Mouse (Mus musculus) liver, embryonic 13.5 days (tissue): ENCODE data around the gene Chd2. TPM values are rescaled to one million over a fixed set of nuclear protein-coding genes. Genes with fewer than 3 reads are reported as not detected.

Experiments used
- ATAC-seq: fragments of 200-750 bp; cut with Nextera tagmentation; 2 replicates; pipeline ENCODE4 v1.8.0; 2017; ENCODE audit warnings: low read depth, mild to moderate bottlenecking, moderate number of reproducible peaks, moderate library complexity
- DNase-seq: peaks from one replicate; pipeline ENCODE4 v3.0.0; 2022
- H3K27ac ChIP-seq: fragments of 300-500 bp; sonication (generic); 2 replicates; pipeline ENCODE4 v1.5.1; 2015; ENCODE audit warnings: moderate library complexity, mild to moderate bottlenecking, inconsistent platforms
- H3K27me3 ChIP-seq: fragments of 300-500 bp; sonication (generic); 2 replicates; pipeline ENCODE4 v1.6.1; 2015; ENCODE audit warnings: mild to moderate bottlenecking, inconsistent platforms
- H3K36me3 ChIP-seq: fragments of 300-500 bp; sonication (generic); 2 replicates; pipeline ENCODE4 v1.6.1; 2015; ENCODE audit warnings: mild to moderate bottlenecking, inconsistent platforms
- H3K4me1 ChIP-seq: fragments of 300-500 bp; sonication (generic); replicated peaks from 2 replicates; pipeline ENCODE4 v1.6.1; 2015; ENCODE audit warnings: inconsistent platforms
- H3K4me2 ChIP-seq: fragments of 300-500 bp; sonication (generic); 2 replicates; pipeline ENCODE4 v1.6.1; 2015; ENCODE audit warnings: inconsistent platforms, mild to moderate bottlenecking, moderate library complexity
- H3K4me3 ChIP-seq: fragments of 300-500 bp; sonication (generic); replicated peaks from 2 replicates; pipeline ENCODE4 v1.5.1; 2015; ENCODE audit warnings: mild to moderate bottlenecking, inconsistent platforms
- H3K9ac ChIP-seq: fragments of 300-500 bp; sonication (generic); 2 replicates; pipeline ENCODE4 v1.6.1; 2015; ENCODE audit warnings: mild to moderate bottlenecking, inconsistent platforms
- H3K9me3 ChIP-seq: fragments of 300-500 bp; sonication (generic); replicated peaks from 2 replicates; pipeline ENCODE4 v1.6.1; 2016; ENCODE audit warnings: inconsistent platforms
- WGBS: fragments of 180-500 bp; shearing (Covaris S2); methylation state at CpG from one replicate; pipeline ENCODE4 v1.1.7; 2015; ENCODE audit not compliant: insufficient replicate concordance; 5-methylcytosine and 5-hydroxymethylcytosine counted together
- polyA plus RNA-seq: library from polyadenylated mRNA; unstranded; fragments of >200 nt; fragmentation: Nextera tagmentation; extraction: Ambion mirVana; gene quantifications from 2 replicates; pipeline ENCODE4 v1.2.1, GENCODE M21; 2015

Gene Chd2
- polyA plus RNA-seq, 1 experiment from 2014 or later: 18.8 TPM

DNA sequence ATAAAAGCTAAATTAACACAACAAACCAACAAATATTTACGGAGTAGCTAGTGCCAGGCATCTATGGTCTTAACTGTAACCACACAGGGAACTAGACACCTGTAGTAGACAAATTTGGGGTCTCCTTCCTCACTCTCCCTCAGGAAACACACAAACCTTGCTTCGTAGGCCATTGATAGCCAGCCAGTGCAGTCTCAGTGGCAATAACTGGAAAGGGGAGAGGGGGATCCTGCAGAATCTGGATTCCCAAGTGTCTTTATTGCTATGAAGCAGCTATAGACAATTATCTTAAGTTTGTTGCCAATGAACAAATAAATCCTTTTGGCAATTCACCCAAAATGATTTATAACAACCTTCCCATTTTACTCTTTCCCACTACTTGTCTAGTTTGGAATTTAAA is 6.4 kb upstream of the Chd2 start:
- peaks cover 64% of the 10 kb centered on the region for H3K36me3 ChIP-seq
- peak overlapping the region; percentile 34 for H3K9ac ChIP-seq
- H3K4me2 ChIP-seq: peak overlapping the region; percentile 29
- 57% methylated on average over 2 of the region's 2 CpGs for WGBS
- H3K4me3 ChIP-seq: no peak overlapping the region; the same call in 1 of the 2 replicates
- no peaks in the 10 kb centered on the region for H3K27me3 ChIP-seq
- no peaks in the 10 kb centered on the region for H3K9me3 ChIP-seq
- H3K27ac ChIP-seq: peak overlapping the region; percentile 69
- peaks cover 51% of the 10 kb centered on the region for H3K4me1 ChIP-seq
- no peak for DNase-seq
- no peak for ATAC-seq

GRCm38 (mm10) chr7:73546561-73547510 is 5.2 kb upstream of the Chd2 start:
- Histone ChIP-seq H3K9ac (0 out of 2 replicates have a peak overlapping the region, but pooled peaks have one; percentile 47), H3K4me2 (peak overlapping the region; percentile 25; the same call in 1 of the 2 replicates), H3K4me1 (peaks cover 45% of the 10 kb centered on the region), H3K9me3 (no peaks in the 10 kb centered on the region), H3K27ac (no peak overlapping the region; the same call in 1 of the 2 replicates), H3K27me3 (no peaks in the 10 kb centered on the region), H3K36me3 (peaks cover 59% of the 10 kb centered on the region), H3K4me3 (no peak overlapping the region)
- peak; percentile 84 for ATAC-seq
- peak; percentile 27 for DNase-seq
- WGBS: 21% methylated on average over 10 of the region's 10 CpGs

DNA sequence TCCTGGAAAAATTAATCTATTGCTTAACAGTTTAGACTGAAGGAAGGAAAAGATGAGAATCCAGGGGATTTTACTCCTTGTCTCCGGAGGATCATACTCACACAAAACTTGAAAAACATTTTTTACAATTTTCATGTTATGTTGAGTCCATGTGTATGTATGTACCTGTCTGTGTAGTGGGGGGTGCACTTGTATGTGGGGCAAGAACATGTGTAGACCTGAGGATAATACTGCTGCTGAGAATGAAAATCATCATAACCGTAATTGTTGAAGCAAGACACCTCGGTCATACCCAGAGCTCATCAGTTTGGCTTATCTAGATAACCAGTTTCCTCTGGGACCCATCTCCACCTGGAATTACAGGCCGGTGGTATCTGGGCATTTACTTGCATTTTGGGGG is 3.4 kb upstream of the Chd2 start:
- Histone ChIP-seq H3K27me3 (no peaks in the 10 kb centered on the region), H3K4me2 (no peak overlapping the region), H3K9me3 (no peaks in the 10 kb centered on the region), H3K4me3 (no peak overlapping the region), H3K36me3 (peaks cover 47% of the 10 kb centered on the region), H3K4me1 (peaks cover 37% of the 10 kb centered on the region), H3K27ac (no peak overlapping the region), H3K9ac (no peak overlapping the region)
- ATAC-seq (no peak), DNase-seq (no peak)
- WGBS: 62% methylated on average over 4 of the region's 4 CpGs

DNA sequence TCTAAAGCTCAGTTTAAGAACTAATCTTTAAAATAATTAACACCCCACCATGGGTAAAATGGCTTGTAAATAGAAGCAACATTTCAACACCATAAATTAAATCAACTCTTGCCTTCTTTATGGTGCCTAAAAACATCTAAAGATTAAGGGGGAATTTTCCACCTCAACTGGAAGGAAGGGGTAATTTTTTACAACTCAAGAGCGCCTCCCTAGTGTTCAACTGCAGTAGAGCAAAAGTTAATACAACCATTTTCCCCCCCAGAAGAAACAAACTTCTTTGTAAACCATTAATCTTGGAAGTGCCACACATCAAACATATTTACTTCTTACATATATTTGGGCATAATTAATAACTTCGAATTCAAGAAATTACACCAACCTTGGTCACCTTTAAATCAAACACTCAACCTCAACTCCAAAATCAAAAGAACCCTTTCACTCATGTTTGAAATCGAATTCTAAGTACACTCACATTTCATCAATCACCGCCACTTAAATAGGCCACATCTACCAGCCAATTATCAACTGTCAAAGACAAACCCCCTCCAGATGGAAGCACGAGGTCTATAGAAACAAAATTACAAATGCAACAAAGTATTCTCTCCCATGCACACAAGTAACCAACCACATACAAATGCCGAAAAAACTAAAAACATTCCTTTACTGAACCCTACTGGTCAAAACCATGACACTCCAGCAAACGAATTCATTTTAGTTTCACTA is 662 bp upstream of the Chd2 start:
- H3K9me3 ChIP-seq: no peaks in the 10 kb centered on the region
- peaks cover 29% of the 10 kb centered on the region for H3K36me3 ChIP-seq
- DNase-seq (no peak), ATAC-seq (no peak)
- WGBS: 84% methylated on average over 7 of the region's 7 CpGs
- no peak overlapping the region for H3K9ac ChIP-seq
- no peak overlapping the region; the same call in 1 of the 2 replicates for H3K4me2 ChIP-seq
- H3K4me1 ChIP-seq: peaks cover 21% of the 10 kb centered on the region
- no peak overlapping the region for H3K4me3 ChIP-seq
- peak overlapping the region; percentile 99 for H3K27ac ChIP-seq
- H3K27me3 ChIP-seq: no peaks in the 10 kb centered on the region

- under 1% methylated on average over 4 of the region's 4 CpGs for WGBS
- peak overlapping the region; percentile 69 for H3K4me2 ChIP-seq
- no peaks in the 10 kb centered on the region for H3K27me3 ChIP-seq
- H3K4me1 ChIP-seq: peaks cover 22% of the 10 kb centered on the region
- peak overlapping the region; percentile 99 for H3K27ac ChIP-seq
- no peak for DNase-seq
- no peak for ATAC-seq
- peaks cover 20% of the 10 kb centered on the region for H3K36me3 ChIP-seq
- peak overlapping the region; percentile 95 for H3K9ac ChIP-seq
- peak overlapping the region; percentile 83 for H3K4me3 ChIP-seq
- no peaks in the 10 kb centered on the region for H3K9me3 ChIP-seq
These were observed 595 bp downstream of the Chd2 start for GRCm38 (mm10) chr7:73541079-73541390.

DNA sequence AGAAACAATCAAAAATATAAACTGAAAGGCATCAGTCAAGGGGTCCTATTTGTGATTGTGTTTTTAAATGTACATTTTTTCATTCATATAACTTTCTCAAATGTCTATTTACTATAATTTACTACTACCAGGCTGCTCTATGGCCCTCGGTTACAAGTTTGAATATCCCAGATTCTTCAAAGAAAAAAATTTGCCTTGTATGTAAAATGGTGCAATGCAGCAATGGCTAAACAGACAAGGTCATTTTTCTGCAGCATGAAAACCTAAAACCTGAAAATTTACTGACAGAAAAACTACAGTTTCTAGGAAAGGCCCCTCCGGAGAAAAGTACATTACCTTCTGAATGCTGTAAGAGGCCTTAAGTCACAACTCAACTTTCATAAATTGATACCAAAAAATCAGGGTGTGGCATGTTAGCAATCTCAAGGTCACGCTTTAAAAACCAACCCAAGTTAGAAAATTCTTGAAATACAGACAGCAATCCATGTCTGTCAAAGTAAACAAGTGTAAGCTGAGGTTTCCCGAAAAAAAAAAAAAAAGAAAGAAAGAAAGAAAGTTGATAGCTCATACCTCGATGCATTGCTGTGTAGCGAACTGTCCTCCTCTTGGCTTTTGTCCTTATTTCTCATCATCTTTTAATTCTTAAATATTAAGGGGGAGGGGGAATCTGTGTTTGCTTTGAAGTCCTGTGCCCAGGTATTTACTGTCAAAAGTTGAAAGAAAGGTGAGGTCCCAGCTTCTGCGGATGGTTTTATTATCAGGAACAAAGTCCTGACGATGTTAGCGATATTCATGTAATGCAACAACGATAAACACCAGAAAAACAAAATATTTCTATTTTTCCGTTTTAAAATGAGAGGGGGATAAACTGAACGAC is 1.2 kb downstream of the Chd2 start:
- Histone ChIP-seq H3K36me3 (peaks cover 21% of the 10 kb centered on the region), H3K27me3 (no peaks in the 10 kb centered on the region), H3K9me3 (no peaks in the 10 kb centered on the region), H3K9ac (peak overlapping the region; percentile 85), H3K4me2 (peak overlapping the region; percentile 68), H3K4me1 (peaks cover 28% of the 10 kb centered on the region), H3K4me3 (peak overlapping the region; percentile 83), H3K27ac (peak overlapping the region; percentile 99)
- no peak for ATAC-seq
- WGBS: under 1% methylated on average over 12 of the region's 12 CpGs
- DNase-seq: no peak

GRCm38 (mm10) chr7:73539116-73539682 is 2.4 kb downstream of the Chd2 start:
- Histone ChIP-seq H3K4me2 (peak overlapping the region; percentile 69), H3K4me1 (peaks cover 36% of the 10 kb centered on the region), H3K9me3 (no peaks in the 10 kb centered on the region), H3K27me3 (no peaks in the 10 kb centered on the region), H3K4me3 (peak overlapping the region; percentile 58), H3K27ac (peak overlapping the region; percentile 67), H3K36me3 (peaks cover 26% of the 10 kb centered on the region), H3K9ac (peak overlapping the region; percentile 65)
- DNase-seq: no peak
- WGBS: 25% methylated on average over 2 of the region's 2 CpGs
- ATAC-seq: no peak

- DNase-seq (no peak), ATAC-seq (no peak)
- H3K27me3 ChIP-seq: no peaks in the 10 kb centered on the region
- WGBS: 9% methylated on average over 4 of the region's 4 CpGs
- peak overlapping the region; percentile 79 for H3K4me2 ChIP-seq
- no peaks in the 10 kb centered on the region for H3K9me3 ChIP-seq
- H3K36me3 ChIP-seq: peaks cover 28% of the 10 kb centered on the region
- H3K27ac ChIP-seq: peak overlapping the region; percentile 96
- H3K4me1 ChIP-seq: peaks cover 43% of the 10 kb centered on the region
- H3K4me3 ChIP-seq: peak overlapping the region; percentile 58
- peak overlapping the region; percentile 72 for H3K9ac ChIP-seq
These were observed 3.1 kb downstream of the Chd2 start for GRCm38 (mm10) chr7:73538424-73539079.

- H3K4me2 ChIP-seq: peak overlapping the region; percentile 82
- DNase-seq (peak; percentile 100), ATAC-seq (peak; percentile 99)
- under 1% methylated on average over 46 of the region's 46 CpGs for WGBS
- peaks cover 31% of the 10 kb centered on the region for H3K36me3 ChIP-seq
- peak overlapping the region; percentile 68 for H3K4me3 ChIP-seq
- no peaks in the 10 kb centered on the region for H3K9me3 ChIP-seq
- H3K27me3 ChIP-seq: no peaks in the 10 kb centered on the region
- peaks cover 50% of the 10 kb centered on the region for H3K4me1 ChIP-seq
- peak overlapping the region; percentile 75 for H3K9ac ChIP-seq
- H3K27ac ChIP-seq: peak overlapping the region; percentile 96
These were observed 3.8 kb downstream of the Chd2 start for GRCm38 (mm10) chr7:73537634-73538423.
